Mouse (Mus musculus): Measurements from ENCODE around the gene Olfr484.

GRCm38 (mm10) chr7:108121416-108121815 lies 5.8 kb downstream of the Olfr484 start:
- TF ChIP-seq POLR2A (IDR thresholded peaks at IDR 0.05; ENCODE audit: extremely low read depth, insufficient read depth, low read length) = no peak
- no peak for TF ChIP-seq CTCF (IDR thresholded peaks at IDR 0.05; ENCODE audit: extremely low read depth, insufficient read depth, low read length)

All from cortical plate, adult 2 months (tissue).